Mouse (Mus musculus): Measurements from ENCODE around the gene Mknk2.

DNA sequence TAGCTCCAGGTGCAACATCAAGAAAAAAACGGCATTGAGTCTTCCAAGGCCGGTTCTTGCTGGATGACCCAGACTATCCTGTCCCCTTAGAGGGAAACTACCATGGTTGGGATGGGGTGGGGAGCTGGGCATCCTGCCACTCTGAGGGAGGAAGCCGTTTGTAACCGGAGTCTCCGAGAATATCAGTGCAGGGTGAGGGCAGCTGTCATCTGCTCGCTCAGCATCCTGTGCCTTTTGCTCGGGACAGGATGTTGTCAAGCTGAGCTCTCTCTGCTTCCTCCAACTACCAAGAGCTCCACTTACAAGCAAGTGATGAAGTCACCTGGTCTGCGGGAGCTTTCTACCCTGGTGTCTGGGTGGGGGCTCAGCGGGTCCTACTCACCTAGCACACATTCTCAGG, 59.7 kb downstream of the Mknk2 start:
- no peak for TF ChIP-seq CTCF (IDR thresholded peaks at IDR 0.05; ENCODE audit: low read depth)
- TF ChIP-seq EP300 (IDR thresholded peaks at IDR 0.05; ENCODE audit: low read depth): no peak
